Comparison of ENCODE assay signal across 1 mouse cellular context in the genomic region with DNA sequence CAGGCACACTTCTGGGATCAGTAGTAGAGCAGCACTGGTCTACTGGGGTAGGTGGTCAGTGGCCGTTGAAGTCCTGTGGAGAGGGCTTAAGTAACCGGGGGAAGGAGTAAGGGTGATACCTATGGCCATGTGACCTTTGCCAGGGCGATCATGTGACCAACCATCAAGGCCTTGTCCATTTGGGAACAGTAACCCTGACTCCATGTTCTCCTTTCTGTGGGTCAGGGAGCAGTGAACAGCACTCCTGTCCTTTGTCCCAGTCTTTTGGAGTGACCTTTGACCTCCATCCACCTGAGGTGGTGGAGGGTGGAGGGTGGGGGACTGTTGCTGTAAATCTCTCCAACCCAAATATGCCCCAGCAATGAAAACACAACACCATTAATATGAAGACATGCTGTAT.
TF ChIP-seq lines count a peak whose summit lies in the region.

No protein-coding gene starts in this region.

TF ChIP-seq in CH12.LX, 34 proteins besides CTCF, POLR2A, EP300 and RAD21:
- TF ChIP-seq USF1 (IDR thresholded peaks at IDR 0.05; ENCODE audit: low read depth, low read length) = peak; percentile 21; the same call in 1 of the 2 replicates
- TF ChIP-seq USF2 (conservative IDR thresholded peaks at IDR 0.05; ENCODE audit: low read depth, low read length) = 0 out of 2 replicates have a peak, but pooled peaks have one; percentile 10
- no peak for TF ChIP-seq ZC3H11A (IDR thresholded peaks at IDR 0.05; ENCODE audit: low read depth, low read length)
